ENCODE assay signal across 25 mouse cellular contexts in genomic region chr1:71193931-71194330, GRCm38 (mm10).
DNase-seq lines count a peak whose midpoint lies in the region; ATAC-seq lines count a peak whose summit lies in the region.
"Had no signal": no experiment of that assay in that cellular context is flagged by ENCODE, and none has a peak within 500 bp of the region (broad histone marks: within the 10 kb centered on the region; RNA-seq: fewer than 3 reads in every experiment).

No protein-coding gene starts in this region.

- no peaks in the 10 kb centered on the region for H3K27me3 ChIP-seq in forebrain, embryonic 12.5 days
- H3K27me3 ChIP-seq in forebrain, embryonic 11.5 days (ENCODE audit: control insufficient read depth, insufficient read depth, low read length): no peaks in the 10 kb centered on the region
- H3K27me3 ChIP-seq in hindbrain, embryonic 12.5 days: no peaks in the 10 kb centered on the region
- H3K27me3 ChIP-seq in hindbrain, embryonic 16.5 days (replicated peaks; ENCODE audit: control insufficient read depth, insufficient read depth, low read length): no peaks in the 10 kb centered on the region
- no peaks in the 10 kb centered on the region for H3K27me3 ChIP-seq in neural tube, embryonic 12.5 days (replicated peaks)
- H3K27me3 ChIP-seq: embryonic facial prominence, embryonic 12.5 days; embryonic facial prominence, embryonic 15.5 days; heart, embryonic 13.5 days; hindbrain, embryonic 15.5 days; intestine, embryonic 15.5 days had no signal

- 33% methylated on average over 1 of the region's 1 CpGs for WGBS in forebrain, embryonic 12.5 days
- 48% methylated on average over 1 of the region's 1 CpGs for WGBS in forebrain, embryonic 11.5 days
- WGBS in hindbrain, embryonic 12.5 days: 65% methylated on average over 1 of the region's 1 CpGs
- WGBS in hindbrain, embryonic 16.5 days: 43% methylated on average over 1 of the region's 1 CpGs
- 67% methylated on average over 1 of the region's 1 CpGs for WGBS in neural tube, embryonic 12.5 days

- no peak overlapping the region for H3K4me3 ChIP-seq in forebrain, embryonic 12.5 days (replicated peaks)
- no peak overlapping the region for H3K4me3 ChIP-seq in forebrain, embryonic 11.5 days (ENCODE audit: low read depth, low read length)
- no peak overlapping the region for H3K4me3 ChIP-seq in hindbrain, embryonic 12.5 days
- no peak overlapping the region for H3K4me3 ChIP-seq in hindbrain, embryonic 16.5 days (ENCODE audit: low read length)
- no peak overlapping the region for H3K4me3 ChIP-seq in neural tube, embryonic 12.5 days
- H3K4me3 ChIP-seq: embryonic facial prominence, embryonic 12.5 days; embryonic facial prominence, embryonic 15.5 days; heart, adult 2 months; heart, embryonic 10.5 days; heart, embryonic 13.5 days; hindbrain, embryonic 15.5 days; intestine, embryonic 15.5 days had no signal

- H3K9me3 ChIP-seq in forebrain, embryonic 12.5 days: no peaks in the 10 kb centered on the region
- H3K9me3 ChIP-seq in forebrain, embryonic 11.5 days (ENCODE audit: control insufficient read depth, low read length): no peaks in the 10 kb centered on the region; the same call in 1 of the 2 replicates
- H3K9me3 ChIP-seq in hindbrain, embryonic 12.5 days (replicated peaks): no peaks in the 10 kb centered on the region
- H3K9me3 ChIP-seq in hindbrain, embryonic 16.5 days (ENCODE audit: control insufficient read depth, low read length): no peaks in the 10 kb centered on the region
- H3K9me3 ChIP-seq in neural tube, embryonic 12.5 days: no peaks in the 10 kb centered on the region
- H3K9me3 ChIP-seq: embryonic facial prominence, embryonic 15.5 days; heart, embryonic 10.5 days; hindbrain, embryonic 15.5 days; intestine, embryonic 15.5 days had no signal

- H3K36me3 ChIP-seq in forebrain, embryonic 12.5 days (replicated peaks): no peaks in the 10 kb centered on the region
- no peaks in the 10 kb centered on the region for H3K36me3 ChIP-seq in forebrain, embryonic 11.5 days (ENCODE audit: control insufficient read depth, insufficient read depth, low read length)
- no peaks in the 10 kb centered on the region for H3K36me3 ChIP-seq in hindbrain, embryonic 12.5 days
- H3K36me3 ChIP-seq in hindbrain, embryonic 16.5 days (ENCODE audit: control insufficient read depth, insufficient read depth, low read length): no peaks in the 10 kb centered on the region
- H3K36me3 ChIP-seq in neural tube, embryonic 12.5 days: no peaks in the 10 kb centered on the region
- H3K36me3 ChIP-seq: embryonic facial prominence, embryonic 12.5 days; embryonic facial prominence, embryonic 15.5 days; heart, embryonic 10.5 days; heart, embryonic 13.5 days; hindbrain, embryonic 15.5 days; intestine, embryonic 15.5 days had no signal

- no peak overlapping the region for H3K9ac ChIP-seq in forebrain, embryonic 12.5 days
- no peak overlapping the region for H3K9ac ChIP-seq in forebrain, embryonic 11.5 days (ENCODE audit: low read length)
- no peak overlapping the region for H3K9ac ChIP-seq in hindbrain, embryonic 12.5 days
- no peak overlapping the region for H3K9ac ChIP-seq in hindbrain, embryonic 16.5 days (ENCODE audit: low read depth, low read length)
- no peak overlapping the region for H3K9ac ChIP-seq in neural tube, embryonic 12.5 days
- H3K9ac ChIP-seq: embryonic facial prominence, embryonic 12.5 days; embryonic facial prominence, embryonic 15.5 days; heart, embryonic 13.5 days; hindbrain, embryonic 15.5 days; intestine, embryonic 15.5 days had no signal

- intact Hi-C loops in left cerebral cortex, postnatal 4 days (cut with DNase I): no loop called here

- H3K27ac ChIP-seq in forebrain, embryonic 12.5 days: no peak overlapping the region
- no peak overlapping the region for H3K27ac ChIP-seq in forebrain, embryonic 11.5 days (ENCODE audit: low read depth, low read length)
- no peak overlapping the region for H3K27ac ChIP-seq in hindbrain, embryonic 12.5 days
- no peak overlapping the region for H3K27ac ChIP-seq in hindbrain, embryonic 16.5 days (ENCODE audit: low read depth, low read length)
- no peak overlapping the region for H3K27ac ChIP-seq in neural tube, embryonic 12.5 days
- H3K27ac ChIP-seq: embryonic facial prominence, embryonic 12.5 days; embryonic facial prominence, embryonic 15.5 days; heart, adult 2 months; heart, embryonic 10.5 days; heart, embryonic 13.5 days; hindbrain, embryonic 15.5 days; intestine, embryonic 15.5 days had no signal

- ATAC-seq in forebrain, embryonic 12.5 days (ENCODE audit: low FRiP score): peak; percentile 63; the same call in 1 of the 2 replicates
- no peak for ATAC-seq in forebrain, embryonic 11.5 days (replicated peaks; ENCODE audit: low FRiP score)
- 0 out of 2 replicates have a peak, but pooled peaks have one; percentile 40 for ATAC-seq in hindbrain, embryonic 12.5 days (ENCODE audit: low FRiP score)
- no peak for ATAC-seq in hindbrain, embryonic 16.5 days
- ATAC-seq in neural tube, embryonic 12.5 days (ENCODE audit: low FRiP score, low read depth): 0 out of 2 replicates have a peak, but pooled peaks have one; percentile 37
- ATAC-seq: activated CD4-positive, CD25-positive, alpha-beta regulatory T cell, adult 4 months; intestine, embryonic 15.5 days had no signal

- no peak overlapping the region for H3K4me2 ChIP-seq in forebrain, embryonic 12.5 days
- H3K4me2 ChIP-seq in forebrain, embryonic 11.5 days (ENCODE audit: low read depth, low read length, severe bottlenecking): no peak overlapping the region
- no peak overlapping the region for H3K4me2 ChIP-seq in hindbrain, embryonic 12.5 days (replicated peaks)
- no peak overlapping the region for H3K4me2 ChIP-seq in hindbrain, embryonic 16.5 days (ENCODE audit: low read length)
- no peak overlapping the region for H3K4me2 ChIP-seq in neural tube, embryonic 12.5 days (replicated peaks)
- H3K4me2 ChIP-seq: embryonic facial prominence, embryonic 12.5 days; embryonic facial prominence, embryonic 15.5 days; heart, embryonic 13.5 days; hindbrain, embryonic 15.5 days; intestine, embryonic 15.5 days had no signal

- no peak for DNase-seq in forebrain, embryonic 11.5 days (ENCODE audit: low spot score)
- DNase-seq in neural tube, embryonic 10.5 days (ENCODE audit: extremely low spot score, low spot score): no peak
- no peak for DNase-seq in left cerebral cortex, postnatal 4 days
- DNase-seq: adrenal gland, postnatal 10 days; adrenal gland, postnatal 36 days; cerebellum, adult 11 months; cerebellum, adult 2 months; cerebellum, adult 9-11 months; cerebellum, postnatal 25 days; gastrocnemius, postnatal 10 days; gastrocnemius, postnatal 36 days; heart, adult 2 months; heart, postnatal 14 days; heart, postnatal 4 days had no signal

- H3K4me1 ChIP-seq in forebrain, embryonic 12.5 days: no peaks in the 10 kb centered on the region
- no peaks in the 10 kb centered on the region for H3K4me1 ChIP-seq in forebrain, embryonic 11.5 days (replicated peaks; ENCODE audit: control insufficient read depth, insufficient read depth, low read length)
- no peaks in the 10 kb centered on the region for H3K4me1 ChIP-seq in hindbrain, embryonic 12.5 days
- H3K4me1 ChIP-seq in hindbrain, embryonic 16.5 days (ENCODE audit: control insufficient read depth, insufficient read depth, low read depth, low read length): no peaks in the 10 kb centered on the region
- 0 out of 2 replicates have a peak, but pooled peaks cover 4% of the 10 kb centered on the region for H3K4me1 ChIP-seq in neural tube, embryonic 12.5 days
- H3K4me1 ChIP-seq: embryonic facial prominence, embryonic 12.5 days; embryonic facial prominence, embryonic 15.5 days; heart, embryonic 10.5 days; heart, embryonic 13.5 days; hindbrain, embryonic 15.5 days; intestine, embryonic 15.5 days had no signal

Comparison
In these comparisons a context has a peak if more than half of its experiments do, and no peak if none do; other contexts are left out.
1. ATAC-seq: peak in forebrain, embryonic 12.5 days (single experiment), hindbrain, embryonic 12.5 days (single experiment) and neural tube, embryonic 12.5 days (single experiment); none in forebrain, embryonic 11.5 days (single experiment) and hindbrain, embryonic 16.5 days (single experiment).